Mouse (Mus musculus) CD4-positive helper T cell, adult 2 months (primary cell): ENCODE measurements at regions not wholly inside any gene's neighbourhood (a gene's known extent, or its start where the extent isn't known, plus 50 kb on each side); places are given as distances from the start of the nearest gene placed in this dataset.

Source experiments
- DNase-seq: peaks from one replicate; pipeline ENCODE4 v3.0.0-alpha.2; 2012; ENCODE audit warnings: low read depth, missing footprints, low spot score

DNA sequence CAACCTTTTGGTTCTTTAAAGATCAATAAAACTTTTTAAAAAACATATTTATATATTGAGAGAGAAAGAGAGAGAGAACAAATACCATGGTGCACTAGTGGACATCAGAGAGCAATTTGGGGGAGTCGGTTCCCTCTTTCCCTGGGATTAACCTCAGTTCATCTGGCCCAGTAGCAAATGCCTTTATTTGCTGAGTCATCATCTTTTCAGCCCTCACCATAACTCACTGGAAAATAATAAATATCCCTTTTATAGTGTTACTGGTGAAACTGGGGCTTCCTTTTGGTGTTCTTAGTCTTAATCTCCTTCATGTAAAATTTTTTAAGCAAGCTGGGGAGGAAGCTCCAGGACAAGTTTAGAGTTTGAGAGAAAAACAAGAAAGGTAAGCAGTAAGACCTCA is 105.3 kb upstream of the Arg1 start:
- no peak for DNase-seq

- DNase-seq, result no peak
Measured at GRCm38 (mm10) chr10:25029387-25029915, 102.2 kb upstream of the Arg1 start.

GRCm38 (mm10) chr10:25023601-25024157 is 96.4 kb upstream of the Arg1 start:
- DNase-seq, result no peak

- DNase-seq, result no peak
Measured at GRCm38 (mm10) chr10:25023044-25023540, 95.8 kb upstream of the Arg1 start.

- no peak for DNase-seq
Measured at GRCm38 (mm10) chr10:25018946-25019345, 91.7 kb upstream of the Arg1 start.

DNA sequence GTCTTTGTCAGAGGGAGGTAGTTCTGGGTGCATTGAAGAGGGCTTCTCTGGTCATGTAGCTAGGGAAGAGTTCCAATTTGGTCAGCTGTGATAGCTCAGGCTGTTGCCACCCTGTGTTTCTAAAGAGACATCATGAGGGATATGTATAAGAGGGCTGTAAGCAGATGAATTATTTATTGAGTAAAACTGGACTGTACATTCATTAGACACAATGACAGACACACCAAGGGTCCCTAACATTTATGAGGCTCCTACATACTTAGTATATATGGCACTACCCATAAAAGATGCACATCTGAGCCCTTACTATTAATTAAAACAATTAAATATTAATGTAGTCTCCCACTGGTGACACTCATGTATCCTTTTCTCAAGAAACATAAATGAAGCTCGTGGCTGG is 90.6 kb upstream of the Arg1 start:
- DNase-seq, result no peak

- DNase-seq, result no peak
Measured at GRCm38 (mm10) chr10:25016110-25016509, 88.8 kb upstream of the Arg1 start.

DNA sequence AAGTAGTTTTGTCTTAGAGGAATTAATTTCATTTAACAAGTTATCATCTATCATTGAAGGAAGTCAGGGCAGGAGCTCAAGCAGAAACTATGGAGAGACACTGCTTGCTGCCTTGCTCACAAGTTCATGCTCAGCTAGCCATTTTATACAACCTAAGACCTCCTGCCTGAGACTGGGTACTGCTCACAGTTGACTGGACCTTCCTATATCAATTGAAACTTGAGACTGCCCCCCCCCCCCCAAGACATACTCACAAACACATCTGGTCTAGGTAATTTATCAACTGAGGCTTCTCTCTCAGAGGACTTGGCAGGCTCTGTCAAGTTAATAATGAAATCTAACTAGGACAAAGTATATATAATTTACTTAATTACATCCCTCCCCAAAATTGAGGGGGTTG is 84.8 kb upstream of the Arg1 start:
- DNase-seq, result no peak

- no peak for DNase-seq
Measured at GRCm38 (mm10) chr10:25001299-25001698, 74.0 kb upstream of the Arg1 start.

GRCm38 (mm10) chr10:25000231-25001222 is 73.2 kb upstream of the Arg1 start:
- no peak for DNase-seq

DNA sequence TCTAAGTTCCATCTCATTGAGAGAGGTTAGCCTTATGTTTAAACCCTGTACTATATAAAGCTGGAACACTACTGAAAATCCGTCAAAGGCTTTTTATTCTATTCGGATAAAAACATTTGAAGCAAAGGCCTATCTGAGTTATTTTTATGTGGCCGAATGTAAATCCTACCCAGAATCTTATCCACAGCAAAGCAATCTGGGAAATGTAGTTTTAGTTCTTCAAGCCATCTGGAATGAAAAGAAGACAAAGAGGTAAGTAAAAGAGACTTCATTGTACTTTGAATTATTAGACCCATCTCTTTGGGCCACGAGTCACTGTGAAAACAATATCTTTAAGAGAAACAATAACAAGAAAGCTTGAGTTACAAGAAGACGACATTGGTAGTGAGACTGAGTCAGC is 72.5 kb upstream of the Arg1 start:
- DNase-seq, result no peak

- DNase-seq, result no peak
Measured at GRCm38 (mm10) chr10:24997661-24998060, 70.4 kb upstream of the Arg1 start.

DNA sequence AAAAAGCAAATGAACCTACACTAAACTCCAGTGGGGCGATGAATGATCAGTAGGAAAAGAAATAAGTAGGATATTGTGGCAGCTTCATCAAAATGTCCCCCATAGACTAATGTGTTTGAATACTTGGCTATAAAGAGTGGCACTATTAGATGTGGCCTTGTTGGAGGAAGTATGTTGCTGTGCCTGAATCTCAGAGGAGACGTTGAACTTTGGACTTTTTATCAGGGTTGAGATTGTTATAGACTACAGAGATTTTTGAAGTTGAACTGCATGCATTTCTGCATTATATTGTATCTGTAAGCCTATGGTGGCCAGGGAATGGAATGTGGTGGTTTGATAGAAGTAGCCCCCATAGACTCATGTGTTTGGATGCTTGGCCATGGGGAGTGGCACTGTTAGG is 68.5 kb upstream of the Arg1 start:
- no peak for DNase-seq

DNA sequence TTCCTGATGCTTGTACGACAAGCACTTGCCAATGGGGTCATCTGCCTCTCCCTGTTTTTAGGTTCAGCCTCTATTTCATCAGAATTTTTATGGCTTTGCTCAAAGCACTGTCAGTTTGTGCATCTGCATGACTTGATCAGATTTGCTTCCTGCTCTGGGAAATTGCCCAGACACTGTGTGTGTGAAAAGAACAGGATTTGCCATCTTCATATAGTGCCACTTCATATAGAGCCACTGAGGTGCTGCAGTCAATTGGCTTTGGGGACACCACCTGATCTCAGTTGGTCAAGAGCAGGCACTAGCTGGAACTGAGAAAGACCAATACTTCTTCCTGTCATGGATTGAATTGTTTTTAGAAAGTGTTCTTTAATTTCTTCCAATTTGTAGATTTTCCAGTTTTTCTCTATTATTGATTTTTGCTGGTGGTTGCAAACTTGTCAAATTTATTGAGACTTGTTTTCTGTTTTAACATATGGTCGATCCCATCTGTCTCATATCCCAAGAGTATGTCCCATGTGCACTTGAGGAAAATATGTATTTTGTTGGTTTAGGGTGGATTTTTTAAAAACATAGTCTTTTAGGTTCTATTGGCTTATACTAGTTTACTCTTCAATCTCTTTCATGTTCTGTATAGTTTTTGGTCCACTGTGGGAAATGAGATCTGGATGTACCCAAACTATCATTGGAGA is 62.8 kb upstream of the Arg1 start:
- DNase-seq, result no peak

GRCm38 (mm10) chr10:24984801-24985200 is 57.5 kb upstream of the Arg1 start:
- no peak for DNase-seq

GRCm38 (mm10) chr10:24981763-24982162 is 54.5 kb upstream of the Arg1 start:
- DNase-seq, result no peak
